Mouse (Mus musculus) stomach, postnatal 0 days (tissue): ENCODE results near the gene Szt2.

Experiments used
- CTCF ChIP-seq: IDR thresholded peaks from 2 replicates; pipeline ENCODE4 v1.5.1; 2016; ENCODE audit warnings: antibody characterized with exemption, low read depth, mild to moderate bottlenecking, moderate library complexity
- EP300 ChIP-seq: optimal IDR thresholded peaks from 2 replicates; pipeline ENCODE3; 2016; ENCODE audit warnings: antibody characterized with exemption

DNA sequence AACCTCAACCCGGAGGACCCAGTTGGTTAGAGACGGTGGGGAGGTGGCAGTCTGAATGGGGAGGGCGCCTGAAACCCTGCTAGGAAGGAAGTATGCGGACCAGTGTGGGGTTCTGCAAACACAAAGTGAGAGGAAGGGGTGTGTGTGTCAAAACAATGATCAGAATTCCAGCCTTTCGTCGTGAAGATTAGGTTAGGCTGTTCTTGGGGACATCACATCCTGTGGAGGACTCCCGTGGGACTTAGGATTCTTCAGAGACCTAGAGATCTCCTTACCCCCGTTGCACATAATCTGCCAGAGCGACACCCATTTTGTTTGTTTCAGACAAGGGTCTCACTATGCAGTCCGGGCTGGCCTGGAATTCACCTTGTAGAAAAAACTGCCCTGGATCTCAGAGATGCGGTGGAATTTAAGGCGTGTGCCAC, 28.8 kb upstream of the Szt2 start:
- no peak for TF ChIP-seq CTCF
- TF ChIP-seq EP300: no peak
